Mouse (Mus musculus): ENCODE results near the gene Klk1b9.
"Not testable (repeated sequence)": the region's sequence is repeated elsewhere in the genome, so short reads cannot be mapped to it uniquely, and the experiment has no call there.

DNA sequence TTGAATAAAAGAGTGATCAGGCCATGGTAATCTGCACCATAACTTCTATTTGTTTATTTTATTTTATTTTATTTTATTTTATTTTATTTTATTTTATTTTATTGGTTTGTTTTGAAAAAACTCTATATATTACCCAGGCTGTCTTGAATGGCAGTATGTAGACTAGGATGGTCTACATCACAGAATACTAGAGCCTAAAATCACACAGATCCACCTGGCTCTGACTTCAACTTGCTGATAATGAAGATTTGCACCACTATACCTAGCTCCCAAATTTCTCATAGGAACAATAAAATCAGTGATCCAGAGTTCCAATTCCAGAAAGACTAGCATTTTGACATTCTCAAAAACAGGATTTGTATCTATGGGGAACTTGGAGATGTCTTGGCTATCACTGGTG is 36.0 kb downstream of the Klk1b9 start, which contains the start of gene Klk1b26:
- not testable (repeated sequence) for TF ChIP-seq CEBPB (IDR thresholded peaks at IDR 0.05; ENCODE audit: insufficient read depth, poor library complexity, severe bottlenecking); USF1 (IDR thresholded peaks at IDR 0.05; ENCODE audit: low read depth); MYOD1 (IDR thresholded peaks at IDR 0.05; ENCODE audit: control insufficient read depth in 1 of 3, insufficient read length in 2 of 3, low read depth in 2 of 3); REST (IDR thresholded peaks at IDR 0.05; ENCODE audit: insufficient read depth, insufficient read length); MYOG (IDR thresholded peaks at IDR 0.05; ENCODE audit: control insufficient read depth in 1 of 3, insufficient read depth in 1 of 3, insufficient read length in 2 of 3, low read depth in 2 of 3); TCF12 (IDR thresholded peaks at IDR 0.05; ENCODE audit: insufficient read depth, poor library complexity, severe bottlenecking); SRF (IDR thresholded peaks at IDR 0.05; ENCODE audit: control insufficient read depth, insufficient read length, low read depth); POLR2A (IDR thresholded peaks at IDR 0.05; ENCODE audit: insufficient read length, low read depth); E2F4 (IDR thresholded peaks at IDR 0.05; ENCODE audit: insufficient read depth)
